Mouse (Mus musculus) kidney, adult 10 weeks (tissue): Measurements from ENCODE around the gene Olfr792. TPM values are rescaled to one million over a fixed set of nuclear protein-coding genes. Genes with fewer than 3 reads are reported as not detected.

ENCODE experiments used
- polyA plus RNA-seq: library from polyadenylated mRNA; stranded (reverse); fragments of 350-450 nt; fragmentation: Illumina TruSeq; extraction: RNeasy Lipid Tissue Mini Kit (QIAGEN cat#74804); gene quantifications from one replicate; pipeline ENCODE4 v1.2.3, GENCODE M21; 2014; ENCODE audit warnings: low read depth, low replicate concordance

Olfr792 gene
- not detected for polyA plus RNA-seq

GRCm38 (mm10) chr10:129538862-129539261 is at the start of gene Olfr792:
TSS of gene Olfr792 (plus strand) at chr10:129539162.

DNA sequence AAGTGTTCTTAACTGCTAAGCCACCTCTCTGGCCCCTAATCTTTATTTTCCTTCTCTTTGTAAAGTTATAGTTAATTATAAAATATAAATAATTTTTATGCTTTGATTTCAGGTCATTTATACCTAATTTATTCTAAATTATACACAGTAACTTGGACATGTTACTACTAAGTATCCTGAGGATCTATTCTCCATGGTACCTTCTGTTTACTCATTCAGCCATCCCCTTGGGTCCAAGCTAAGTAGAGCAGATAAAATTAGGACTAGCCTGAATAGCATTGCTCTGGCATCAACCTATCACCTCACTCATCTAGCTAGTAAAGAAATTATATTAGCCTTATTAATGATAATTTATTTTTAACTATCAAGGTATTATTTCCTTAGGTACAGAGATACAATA is 40.8 kb upstream of the Olfr792 start, which contains the start of gene Olfr790:
Gene Olfr790, plus strand, starts transcription at position 301 of the 400 bp plus-strand sequence.

DNA sequence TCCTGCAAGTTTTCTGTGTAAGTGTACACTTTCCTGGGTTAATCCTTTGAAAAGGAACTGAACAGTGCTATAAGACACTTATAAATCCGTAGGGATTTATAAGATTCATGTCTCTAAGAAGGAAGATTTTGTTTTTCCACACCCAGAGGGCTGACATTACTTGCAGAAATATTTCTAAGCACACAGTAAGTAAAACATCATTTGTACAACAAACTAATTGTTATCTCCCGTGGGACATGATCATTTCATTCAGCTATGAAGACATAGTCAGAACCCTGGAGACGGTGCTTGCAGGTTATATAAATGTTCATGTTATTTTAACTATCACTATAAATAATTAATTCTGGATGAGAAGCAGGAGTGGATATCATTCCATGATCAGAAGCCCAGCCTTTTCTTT is 17.5 kb upstream of the Olfr792 start, which contains the start of gene Olfr791:
Gene Olfr791, plus strand, starts transcription at position 301 of the 400 bp plus-strand sequence.

DNA sequence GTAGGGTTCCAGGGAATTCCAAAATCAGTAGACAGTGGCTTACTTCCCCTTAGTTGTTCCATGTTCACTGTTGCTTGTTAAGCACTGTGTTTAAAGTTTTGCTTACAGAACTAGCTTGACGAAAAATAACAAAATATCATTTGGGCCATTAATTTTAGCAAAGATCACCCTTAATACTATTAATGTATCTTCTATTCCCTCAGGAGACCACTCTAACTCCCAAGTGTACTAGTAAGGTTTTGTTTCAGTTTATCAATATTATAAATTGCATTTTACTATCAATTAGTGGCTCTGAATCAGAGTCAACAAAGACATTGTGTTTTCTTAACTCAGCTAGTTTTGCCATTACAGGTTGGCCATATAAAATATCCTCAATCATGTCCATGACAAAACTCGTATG is 28.4 kb downstream of the Olfr792 start, which contains the start of gene Olfr794:
Gene Olfr794, plus strand, starts transcription at position 301 of the 400 bp plus-strand sequence.

Other genes starting within 250 kb of the Olfr792 start
- gene Olfr780, start 221.0 kb upstream of the Olfr792 start, polyA plus RNA-seq, result not detected
- gene Olfr781, start 210.3 kb upstream of the Olfr792 start, polyA plus RNA-seq, result not detected
- gene Olfr782, start 190.3 kb upstream of the Olfr792 start, polyA plus RNA-seq, result not detected
- gene Olfr784, start 155.1 kb upstream of the Olfr792 start, polyA plus RNA-seq, result not detected
- not detected for gene Olfr785, start 133.7 kb upstream of the Olfr792 start, polyA plus RNA-seq
- not detected for gene Olfr786, start 111.9 kb upstream of the Olfr792 start, polyA plus RNA-seq
- gene Olfr787, start 77.3 kb upstream of the Olfr792 start, polyA plus RNA-seq, result not detected
- not detected for gene Olfr788, start 68.2 kb upstream of the Olfr792 start, polyA plus RNA-seq
- not detected for gene Olfr789, start 54.4 kb upstream of the Olfr792 start, polyA plus RNA-seq
- gene Olfr790, start 40.7 kb upstream of the Olfr792 start, polyA plus RNA-seq, result not detected
- not detected for gene Olfr791, start 17.4 kb upstream of the Olfr792 start, polyA plus RNA-seq
- not detected for gene Olfr794, start 28.5 kb downstream of the Olfr792 start, polyA plus RNA-seq
- not detected for gene Olfr796, start 73.4 kb downstream of the Olfr792 start, polyA plus RNA-seq
- not detected for gene Olfr798, start 88.8 kb downstream of the Olfr792 start, polyA plus RNA-seq
- not detected for gene Olfr799, start 98.3 kb downstream of the Olfr792 start, polyA plus RNA-seq
- not detected for gene Olfr800, start 118.5 kb downstream of the Olfr792 start, polyA plus RNA-seq
- gene Olfr801, start 134.7 kb downstream of the Olfr792 start, polyA plus RNA-seq, result not detected
- not detected for gene Olfr802, start 149.0 kb downstream of the Olfr792 start, polyA plus RNA-seq
- not detected for gene Olfr803, start 155.1 kb downstream of the Olfr792 start, polyA plus RNA-seq
- not detected for gene Olfr804, start 164.0 kb downstream of the Olfr792 start, polyA plus RNA-seq
- not detected for gene Olfr805, start 190.2 kb downstream of the Olfr792 start, polyA plus RNA-seq
- not detected for gene Olfr806, start 202.8 kb downstream of the Olfr792 start, polyA plus RNA-seq
- not detected for gene Olfr807, start 218.6 kb downstream of the Olfr792 start, polyA plus RNA-seq
- not detected for gene Olfr808, start 226.3 kb downstream of the Olfr792 start, polyA plus RNA-seq
- gene Olfr809, start 235.5 kb downstream of the Olfr792 start, polyA plus RNA-seq, result not detected